Mouse (Mus musculus) embryonic facial prominence, embryonic 12.5 days (tissue): Measurements from ENCODE around the gene Clcf1. TPM values are rescaled to one million over a fixed set of nuclear protein-coding genes. Genes with fewer than 3 reads are reported as not detected.
"Not testable (repeated sequence)": the region's sequence is repeated elsewhere in the genome, so short reads cannot be mapped to it uniquely, and the experiment has no call there.

Source experiments
- ATAC-seq: fragments of 200-750 bp; cut with Nextera tagmentation; 2 replicates; pipeline ENCODE4 v1.8.0; 2017; ENCODE audit not compliant: insufficient number of reproducible peaks, insufficient read depth, low FRiP score, low TSS enrichment
- H3K27ac ChIP-seq: fragments of 300-500 bp; sonication (generic); 2 replicates; pipeline ENCODE4 v1.5.1; 2016; ENCODE audit warnings: mild to moderate bottlenecking
- H3K27me3 ChIP-seq: fragments of 300-500 bp; sonication (generic); 2 replicates; pipeline ENCODE4 v1.6.1; 2016; ENCODE audit warnings: mild to moderate bottlenecking, moderate library complexity
- H3K36me3 ChIP-seq: fragments of 300-500 bp; sonication (generic); 2 replicates; pipeline ENCODE4 v1.6.1; 2016; ENCODE audit warnings: mild to moderate bottlenecking
- H3K4me1 ChIP-seq: fragments of 300-500 bp; sonication (generic); 2 replicates; pipeline ENCODE4 v1.6.1; 2016
- H3K4me2 ChIP-seq: fragments of 300-500 bp; sonication (generic); replicated peaks from 2 replicates; pipeline ENCODE4 v1.6.1; 2016; ENCODE audit warnings: mild to moderate bottlenecking, moderate library complexity
- H3K4me3 ChIP-seq: fragments of 300-500 bp; sonication (generic); 2 replicates; pipeline ENCODE4 v1.5.1; 2016; ENCODE audit warnings: mild to moderate bottlenecking
- H3K9ac ChIP-seq: fragments of 300-500 bp; sonication (generic); 2 replicates; pipeline ENCODE4 v1.6.1; 2016; ENCODE audit warnings: mild to moderate bottlenecking, moderate library complexity
- H3K9me3 ChIP-seq: fragments of 300-500 bp; sonication (generic); 2 replicates; pipeline ENCODE4 v1.6.1; 2016; ENCODE audit warnings: mild to moderate bottlenecking, moderate library complexity
- WGBS: fragments of 180-500 bp; shearing (Covaris S2); methylation state at CpG from one replicate; pipeline ENCODE4 v1.1.7; 2016; 5-methylcytosine and 5-hydroxymethylcytosine counted together
- polyA plus RNA-seq: library from polyadenylated mRNA; unstranded; fragments of >200 nt; fragmentation: Nextera tagmentation; extraction: Ambion mirVana; gene quantifications from 2 replicates; pipeline ENCODE4 v1.2.1, GENCODE M21; 2016

Gene Clcf1
- polyA plus RNA-seq, 1 experiment from 2014 or later: 8.5 TPM

DNA sequence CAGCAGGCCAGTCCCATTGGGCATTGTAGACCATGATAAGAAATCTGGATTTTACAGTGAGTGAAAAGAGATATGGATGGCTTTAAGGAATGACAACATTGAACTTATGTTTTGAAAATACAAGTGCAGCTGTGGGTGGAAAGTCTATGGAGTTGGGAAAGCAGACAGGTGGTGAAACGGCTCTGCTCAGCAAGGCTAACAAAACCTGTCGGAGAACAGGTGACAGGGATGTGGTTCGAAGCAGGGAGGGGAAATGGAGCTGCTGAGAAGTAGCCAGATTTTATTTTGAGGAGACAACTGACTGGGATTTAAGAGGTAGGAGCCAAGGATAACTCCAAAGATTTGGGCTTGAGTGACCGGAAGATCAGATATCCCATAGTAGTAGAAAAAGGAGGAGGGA, 20.5 kb downstream of the Clcf1 start:
- Histone ChIP-seq H3K4me2 (no peak overlapping the region), H3K36me3 (no peaks in the 10 kb centered on the region), H3K27ac (no peak overlapping the region), H3K27me3 (peaks cover under 1% of the 10 kb centered on the region), H3K4me1 (peaks cover 15% of the 10 kb centered on the region), H3K9ac (no peak overlapping the region), H3K4me3 (no peak overlapping the region), H3K9me3 (no peaks in the 10 kb centered on the region)
- 73% methylated on average over 4 of the region's 4 CpGs for WGBS
- ATAC-seq: no peak

- no peak for ATAC-seq
- no peak overlapping the region for H3K27ac ChIP-seq
- no peaks in the 10 kb centered on the region for H3K9me3 ChIP-seq
- H3K9ac ChIP-seq: no peak overlapping the region
- H3K36me3 ChIP-seq: no peaks in the 10 kb centered on the region
- no peak overlapping the region for H3K4me3 ChIP-seq
- no peaks in the 10 kb centered on the region for H3K27me3 ChIP-seq
- WGBS: 46% methylated on average over 8 of the region's 8 CpGs
- H3K4me1 ChIP-seq: peaks cover 5% of the 10 kb centered on the region; the same call in 1 of the 2 replicates
- no peak overlapping the region for H3K4me2 ChIP-seq
These were observed 26.2 kb downstream of the Clcf1 start for GRCm38 (mm10) chr19:4240247-4240668.

- H3K9me3 ChIP-seq: no peaks in the 10 kb centered on the region
- H3K9ac ChIP-seq: no peak overlapping the region
- H3K36me3 ChIP-seq: no peaks in the 10 kb centered on the region
- 63% methylated on average over 3 of the region's 3 CpGs for WGBS
- H3K27me3 ChIP-seq: no peaks in the 10 kb centered on the region
- ATAC-seq: no peak
- H3K4me3 ChIP-seq: no peak overlapping the region
- peaks cover 5% of the 10 kb centered on the region; the same call in 1 of the 2 replicates for H3K4me1 ChIP-seq
- H3K27ac ChIP-seq: no peak overlapping the region
- no peak overlapping the region for H3K4me2 ChIP-seq
These were observed 28.4 kb downstream of the Clcf1 start for GRCm38 (mm10) chr19:4242416-4242815.

DNA sequence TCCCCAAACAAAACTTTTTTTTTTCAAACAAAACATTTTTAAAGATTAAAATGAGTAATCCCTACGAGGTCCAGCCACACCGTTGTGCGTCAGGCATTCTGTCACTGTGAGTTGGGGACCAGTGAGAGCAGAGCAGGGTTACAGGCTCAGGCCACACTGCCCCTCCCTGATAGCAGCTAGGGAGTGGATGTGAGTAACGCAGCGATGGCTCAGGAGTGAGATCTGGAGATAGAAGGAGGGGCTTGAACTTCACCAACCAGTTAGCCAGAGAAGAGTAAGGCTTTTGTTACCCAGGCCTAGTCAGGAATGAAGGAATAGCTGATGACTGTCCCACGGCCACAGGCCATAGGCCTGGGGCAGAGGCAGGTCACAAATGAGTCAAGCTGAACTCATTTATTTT, 30.7 kb downstream of the Clcf1 start:
- ATAC-seq: no peak
- no peak overlapping the region for H3K4me3 ChIP-seq
- H3K4me1 ChIP-seq: peaks cover 5% of the 10 kb centered on the region; the same call in 1 of the 2 replicates
- H3K4me2 ChIP-seq: no peak overlapping the region
- no peaks in the 10 kb centered on the region for H3K9me3 ChIP-seq
- 0 out of 2 replicates have a peak, but pooled peaks cover 3% of the 10 kb centered on the region for H3K27me3 ChIP-seq
- 78% methylated on average over 6 of the region's 6 CpGs for WGBS
- no peaks in the 10 kb centered on the region for H3K36me3 ChIP-seq
- no peak overlapping the region for H3K27ac ChIP-seq
- no peak overlapping the region for H3K9ac ChIP-seq

- H3K9me3 ChIP-seq: no peaks in the 10 kb centered on the region
- no peak for ATAC-seq
- H3K4me3 ChIP-seq: no peak overlapping the region
- H3K36me3 ChIP-seq: no peaks in the 10 kb centered on the region
- no peak overlapping the region for H3K9ac ChIP-seq
- WGBS: 55% methylated on average over 1 of the region's 1 CpGs
- 0 out of 2 replicates have a peak, but pooled peaks cover 3% of the 10 kb centered on the region for H3K27me3 ChIP-seq
- no peak overlapping the region for H3K27ac ChIP-seq
- H3K4me2 ChIP-seq: no peak overlapping the region
- H3K4me1 ChIP-seq: no peaks in the 10 kb centered on the region
These were observed 33.0 kb downstream of the Clcf1 start for GRCm38 (mm10) chr19:4247010-4247409.

GRCm38 (mm10) chr19:4248683-4249082, 34.6 kb downstream of the Clcf1 start:
- 62% methylated on average over 1 of the region's 1 CpGs for WGBS
- not testable (repeated sequence) for H3K4me1 ChIP-seq, ATAC-seq

GRCm38 (mm10) chr19:4254230-4254629, 40.2 kb downstream of the Clcf1 start:
- WGBS: 86% methylated on average over 7 of the region's 7 CpGs
- Histone ChIP-seq H3K9me3 (no peaks in the 10 kb centered on the region), H3K4me3 (no peak overlapping the region), H3K36me3 (no peaks in the 10 kb centered on the region), H3K27me3 (no peaks in the 10 kb centered on the region), H3K4me1 (no peaks in the 10 kb centered on the region), H3K9ac (no peak overlapping the region), H3K27ac (no peak overlapping the region), H3K4me2 (no peak overlapping the region)
- no peak for ATAC-seq

More at GRCm38 (mm10) chr19:4248683-4249082, 34.6 kb downstream of the Clcf1 start:
- H3K9me3 ChIP-seq, H3K4me3 ChIP-seq, H3K36me3 ChIP-seq, H3K4me2 ChIP-seq, H3K9ac ChIP-seq, H3K27ac ChIP-seq, H3K27me3 ChIP-seq: not testable (repeated sequence)

- no peak overlapping the region for H3K4me3 ChIP-seq
- H3K4me1 ChIP-seq: no peaks in the 10 kb centered on the region
- no peak for ATAC-seq
- 67% methylated on average over 11 of the region's 11 CpGs for WGBS
- no peak overlapping the region for H3K27ac ChIP-seq
- H3K36me3 ChIP-seq: no peaks in the 10 kb centered on the region
- H3K9ac ChIP-seq: no peak overlapping the region
- no peaks in the 10 kb centered on the region for H3K27me3 ChIP-seq
- no peaks in the 10 kb centered on the region for H3K9me3 ChIP-seq
- H3K4me2 ChIP-seq: no peak overlapping the region
These were observed 41.6 kb downstream of the Clcf1 start for GRCm38 (mm10) chr19:4255583-4256162.

- H3K4me1 ChIP-seq: no peaks in the 10 kb centered on the region
- peak overlapping the region; percentile 52 for H3K9ac ChIP-seq
- peak; percentile 85 for ATAC-seq
- peak overlapping the region; percentile 58 for H3K4me3 ChIP-seq
- H3K27me3 ChIP-seq: no peaks in the 10 kb centered on the region
- peak overlapping the region; percentile 81 for H3K4me2 ChIP-seq
- no peaks in the 10 kb centered on the region for H3K9me3 ChIP-seq
- H3K27ac ChIP-seq: no peak overlapping the region
- WGBS: under 1% methylated on average over 41 of the region's 41 CpGs
- no peaks in the 10 kb centered on the region for H3K36me3 ChIP-seq
These were observed 43.3 kb downstream of the Clcf1 start for GRCm38 (mm10) chr19:4257216-4257896.

DNA sequence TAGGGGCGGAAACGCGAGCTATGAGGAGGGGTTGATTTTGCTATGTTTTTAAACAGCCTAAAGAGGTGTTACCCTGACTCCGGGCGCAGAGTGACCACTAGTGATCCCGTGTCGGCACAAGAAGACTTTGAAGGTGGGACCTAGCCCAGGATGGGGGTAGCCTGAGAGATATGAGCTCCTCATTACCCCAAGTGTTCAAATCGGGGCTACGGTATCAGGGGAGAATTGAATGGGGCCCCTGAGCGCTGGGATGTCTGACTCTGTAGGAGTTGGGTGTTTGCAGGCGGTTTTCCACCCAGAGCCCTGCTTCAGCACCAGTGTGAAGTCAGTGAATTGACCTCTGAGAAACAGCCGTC, 43.8 kb downstream of the Clcf1 start:
- Histone ChIP-seq H3K4me1 (no peaks in the 10 kb centered on the region), H3K9ac (peak overlapping the region; percentile 35; the same call in 1 of the 2 replicates), H3K36me3 (no peaks in the 10 kb centered on the region), H3K4me3 (peak overlapping the region; percentile 58), H3K9me3 (no peaks in the 10 kb centered on the region), H3K27ac (no peak overlapping the region), H3K27me3 (no peaks in the 10 kb centered on the region), H3K4me2 (peak overlapping the region; percentile 81)
- no peak; the same call in 1 of the 2 replicates for ATAC-seq
- WGBS: 17% methylated on average over 12 of the region's 12 CpGs

- Histone ChIP-seq H3K36me3 (no peaks in the 10 kb centered on the region), H3K4me1 (no peaks in the 10 kb centered on the region), H3K9ac (no peak overlapping the region), H3K9me3 (no peaks in the 10 kb centered on the region), H3K27me3 (no peaks in the 10 kb centered on the region), H3K4me3 (no peak overlapping the region), H3K27ac (no peak overlapping the region), H3K4me2 (no peak overlapping the region)
- WGBS: 47% methylated on average over 8 of the region's 8 CpGs
- ATAC-seq: no peak
These were observed 47.1 kb downstream of the Clcf1 start for GRCm38 (mm10) chr19:4261038-4261698.

DNA sequence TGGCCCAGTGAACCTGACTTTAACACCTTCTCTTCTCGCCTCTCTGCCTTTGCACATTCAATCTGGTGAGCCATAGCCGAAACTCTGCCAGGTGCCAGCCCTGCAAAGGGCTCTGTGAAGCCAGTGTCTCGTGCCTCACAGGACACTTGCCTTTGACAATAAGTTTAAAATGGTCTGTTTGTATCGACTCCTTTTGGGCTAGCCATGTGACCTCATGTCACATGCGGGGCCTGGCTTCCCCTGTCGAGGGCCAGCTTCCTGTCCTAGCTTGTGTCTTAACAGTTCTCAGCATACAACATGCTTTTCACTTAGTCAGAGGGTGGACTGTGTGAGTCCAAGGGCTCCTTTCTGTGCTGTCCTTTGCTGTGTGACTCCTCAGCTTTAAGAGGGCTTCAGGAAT, 48.7 kb downstream of the Clcf1 start:
- no peaks in the 10 kb centered on the region for H3K36me3 ChIP-seq
- H3K9ac ChIP-seq: no peak overlapping the region
- H3K27ac ChIP-seq: no peak overlapping the region
- WGBS: 76% methylated on average over 6 of the region's 6 CpGs
- peaks cover 6% of the 10 kb centered on the region; the same call in 1 of the 2 replicates for H3K27me3 ChIP-seq
- H3K4me3 ChIP-seq: no peak overlapping the region
- no peak overlapping the region for H3K4me2 ChIP-seq
- H3K4me1 ChIP-seq: no peaks in the 10 kb centered on the region
- no peaks in the 10 kb centered on the region for H3K9me3 ChIP-seq
- no peak for ATAC-seq
